In the genomic region with DNA sequence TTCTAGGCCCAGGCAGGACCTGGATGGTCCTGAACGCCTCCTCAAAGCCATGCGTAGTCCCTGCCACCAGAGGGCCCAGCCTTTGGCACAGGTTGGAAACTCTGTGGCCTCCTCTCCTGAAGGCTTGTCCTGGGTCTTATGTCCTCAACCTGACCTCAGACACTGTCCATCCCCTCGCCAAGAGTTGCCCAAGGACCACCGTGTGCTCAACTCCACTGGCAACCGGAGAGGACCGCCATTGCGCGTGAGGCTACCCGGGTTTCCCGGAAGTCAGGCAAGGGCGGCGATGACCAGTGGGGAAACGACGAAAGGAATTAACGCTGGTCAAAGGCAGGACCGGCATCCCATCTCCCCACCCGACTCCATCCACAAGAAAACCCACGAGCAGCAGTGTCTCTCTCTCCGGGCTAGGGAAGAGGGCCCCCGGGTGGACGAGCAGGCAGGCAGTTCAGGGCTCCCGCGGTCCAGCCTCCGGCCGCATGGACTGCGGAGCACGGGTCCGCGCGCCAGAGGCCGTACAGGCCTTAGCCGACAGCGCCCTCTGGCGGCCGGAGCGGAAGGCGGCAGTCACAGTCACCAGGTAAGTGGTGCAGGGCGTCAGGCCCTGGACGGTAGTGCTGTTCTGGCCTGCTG, we compare ENCODE assay signal across 8 mouse cellular contexts. TPM values are rescaled to one million over a fixed set of nuclear protein-coding genes. Genes with fewer than 3 reads are reported as not detected.
DNase-seq lines count a peak whose midpoint lies in the region; ATAC-seq and TF ChIP-seq lines count a peak whose summit lies in the region.

No protein-coding gene starts in this region.

- ATAC-seq in forebrain, embryonic 12.5 days (ENCODE audit: low FRiP score): peak; percentile 92
- peak; percentile 86 for ATAC-seq in liver, embryonic 16.5 days (ENCODE audit: low read depth)
- peak; percentile 89 for ATAC-seq in neural tube, embryonic 12.5 days (ENCODE audit: low FRiP score, low read depth)
- peak; percentile 92 for ATAC-seq in stomach, postnatal 0 days (ENCODE audit: low FRiP score, low TSS enrichment)

- H3K4me2 ChIP-seq in forebrain, embryonic 12.5 days: peak overlapping the region; percentile 79
- H3K4me2 ChIP-seq in liver, embryonic 16.5 days (ENCODE audit: low read depth, low read length): peak overlapping the region; percentile 93
- H3K4me2 ChIP-seq in neural tube, embryonic 12.5 days (replicated peaks): peak overlapping the region; percentile 83
- H3K4me2 ChIP-seq in stomach, postnatal 0 days (replicated peaks; ENCODE audit: low read depth): peak overlapping the region; percentile 81

- H3K4me1 ChIP-seq in forebrain, embryonic 12.5 days: peaks cover 25% of the 10 kb centered on the region
- peaks cover 20% of the 10 kb centered on the region for H3K4me1 ChIP-seq in liver, embryonic 16.5 days (ENCODE audit: control insufficient read depth, low read depth, low read length)
- peaks cover 16% of the 10 kb centered on the region for H3K4me1 ChIP-seq in neural tube, embryonic 12.5 days
- H3K4me1 ChIP-seq in stomach, postnatal 0 days (replicated peaks; ENCODE audit: control insufficient read depth, insufficient read depth): 0 out of 2 replicates have a peak, but pooled peaks cover 6% of the 10 kb centered on the region

- TF ChIP-seq CTCF in stomach, postnatal 0 days (IDR thresholded peaks at IDR 0.05; ENCODE audit: low read depth): peak; percentile 97

- H3K27me3 ChIP-seq in forebrain, embryonic 12.5 days: peaks cover 45% of the 10 kb centered on the region
- H3K27me3 ChIP-seq in liver, embryonic 16.5 days (ENCODE audit: control insufficient read depth, insufficient read depth, low read depth, low read length): peaks cover 33% of the 10 kb centered on the region
- peaks cover 26% of the 10 kb centered on the region for H3K27me3 ChIP-seq in neural tube, embryonic 12.5 days (replicated peaks)
- H3K27me3 ChIP-seq in stomach, postnatal 0 days (ENCODE audit: control insufficient read depth, insufficient read depth, low read length): no peaks in the 10 kb centered on the region; the same call in 1 of the 2 replicates

- TF ChIP-seq EP300 in stomach, postnatal 0 days (optimal IDR thresholded peaks at IDR 0.05): no peak

- H3K36me3 ChIP-seq in forebrain, embryonic 12.5 days (replicated peaks): no peaks in the 10 kb centered on the region
- no peaks in the 10 kb centered on the region for H3K36me3 ChIP-seq in liver, embryonic 16.5 days (ENCODE audit: control insufficient read depth, insufficient read depth)
- H3K36me3 ChIP-seq in neural tube, embryonic 12.5 days: no peaks in the 10 kb centered on the region
- H3K36me3 ChIP-seq in stomach, postnatal 0 days (ENCODE audit: control insufficient read depth, insufficient read depth, low read length): no peaks in the 10 kb centered on the region

- no peaks in the 10 kb centered on the region for H3K9me3 ChIP-seq in forebrain, embryonic 12.5 days
- no peaks in the 10 kb centered on the region for H3K9me3 ChIP-seq in liver, embryonic 16.5 days (replicated peaks; ENCODE audit: control insufficient read depth, low read length)
- no peaks in the 10 kb centered on the region for H3K9me3 ChIP-seq in neural tube, embryonic 12.5 days
- no peaks in the 10 kb centered on the region for H3K9me3 ChIP-seq in stomach, postnatal 0 days (ENCODE audit: control insufficient read depth, low read length)

- under 1% methylated on average over 39 of the region's 39 CpGs for WGBS in forebrain, embryonic 12.5 days
- under 1% methylated on average over 39 of the region's 39 CpGs for WGBS in liver, embryonic 16.5 days (ENCODE audit: insufficient replicate concordance)
- under 1% methylated on average over 39 of the region's 39 CpGs for WGBS in neural tube, embryonic 12.5 days
- WGBS in stomach, postnatal 0 days: under 1% methylated on average over 39 of the region's 39 CpGs

- DNase-seq in CD8-positive naive resting alpha-beta T cell, adult 2 months (ENCODE audit: low read depth in 2 of 2, low spot score in 2 of 2): peak; percentile 70 to 73
- peak; percentile 77 for DNase-seq in c-Kit-positive CD71-positive TER-119-negative erythroid progenitor cells, embryonic 14.5 days (ENCODE audit: low read depth)
- DNase-seq in heart, postnatal 10 days: peak; percentile 93 to 94
- DNase-seq in kidney, postnatal 4 days: peak; percentile 96 to 97
- peak; percentile 93 for DNase-seq in stomach, postnatal 0 days (ENCODE audit: low spot score)

- peak overlapping the region; percentile 75 for H3K9ac ChIP-seq in forebrain, embryonic 12.5 days
- H3K9ac ChIP-seq in liver, embryonic 16.5 days (ENCODE audit: low read depth, low read length): peak overlapping the region; percentile 75
- peak overlapping the region; percentile 74 for H3K9ac ChIP-seq in neural tube, embryonic 12.5 days
- H3K9ac ChIP-seq in stomach, postnatal 0 days (ENCODE audit: low read length): peak overlapping the region; percentile 77

- H3K4me3 ChIP-seq in forebrain, embryonic 12.5 days (replicated peaks): peak overlapping the region; percentile 54
- peak overlapping the region; percentile 67 for H3K4me3 ChIP-seq in liver, embryonic 16.5 days (ENCODE audit: low read depth, low read length)
- H3K4me3 ChIP-seq in neural tube, embryonic 12.5 days: peak overlapping the region; percentile 50
- H3K4me3 ChIP-seq in stomach, postnatal 0 days (ENCODE audit: low read depth, low read length): peak overlapping the region; percentile 51

- intact Hi-C loops in heart, postnatal 10 days (cut with DNase I): loop anchor here (1.0 to 10.0 kb wide), 3 partner anchors 14 to 285 kb away; no protein-coding TSS in a partner anchor

- peak overlapping the region; percentile 50 for H3K27ac ChIP-seq in forebrain, embryonic 12.5 days
- H3K27ac ChIP-seq in liver, embryonic 16.5 days (ENCODE audit: low read length): peak overlapping the region; percentile 40
- H3K27ac ChIP-seq in neural tube, embryonic 12.5 days: no peak overlapping the region
- peak overlapping the region; percentile 81 for H3K27ac ChIP-seq in stomach, postnatal 0 days (replicated peaks)

RNA-seq across cellular contexts. Expression of a gene that starts 4.5 kb away (rescaled TPM):
- 9.8 and 11.5 TPM in 2 replicates for polyA plus RNA-seq in forebrain, embryonic 12.5 days (2016; fragmentation: Nextera tagmentation; extraction: Ambion mirVana)
- 10 to 100 TPM; 14.0 to 15.8 TPM for total RNA-seq in heart, postnatal 10 days (2021)
- 0.28 and 0.34 TPM in 2 replicates for polyA plus RNA-seq in liver, embryonic 16.5 days (2015; fragmentation: Nextera tagmentation; extraction: Ambion mirVana)
- polyA plus RNA-seq in neural tube, embryonic 12.5 days (2016; fragmentation: Nextera tagmentation; extraction: Ambion mirVana): 16.6 and 17.9 TPM in 2 replicates
- 30.0 and 32.3 TPM in 2 replicates for polyA plus RNA-seq in stomach, postnatal 0 days (2015; fragmentation: Nextera tagmentation; extraction: Ambion mirVana)

RNA-seq across cellular contexts. Expression of a gene that starts 9.1 kb away (rescaled TPM):
- polyA plus RNA-seq in forebrain, embryonic 12.5 days (2016; fragmentation: Nextera tagmentation; extraction: Ambion mirVana): 95.3 and 99.0 TPM in 2 replicates
- total RNA-seq in heart, postnatal 10 days (2021): 10 to 100 TPM; 67.1 to 73.1 TPM
- polyA plus RNA-seq in liver, embryonic 16.5 days (2015; fragmentation: Nextera tagmentation; extraction: Ambion mirVana): 43.7 and 49.5 TPM in 2 replicates
- 85.2 and 90.7 TPM in 2 replicates for polyA plus RNA-seq in neural tube, embryonic 12.5 days (2016; fragmentation: Nextera tagmentation; extraction: Ambion mirVana)
- polyA plus RNA-seq in stomach, postnatal 0 days (2015; fragmentation: Nextera tagmentation; extraction: Ambion mirVana): 48.8 and 55.1 TPM in 2 replicates

RNA-seq across cellular contexts. Expression of a gene that starts 15.7 kb away (rescaled TPM):
- polyA plus RNA-seq in forebrain, embryonic 12.5 days (2016; fragmentation: Nextera tagmentation; extraction: Ambion mirVana): 0.22 and 0.35 TPM in 2 replicates
- 1 to 10 TPM; 2.0 to 2.3 TPM for total RNA-seq in heart, postnatal 10 days (2021)
- 0.12 and 0.19 TPM in 2 replicates for polyA plus RNA-seq in liver, embryonic 16.5 days (2015; fragmentation: Nextera tagmentation; extraction: Ambion mirVana)
- polyA plus RNA-seq in neural tube, embryonic 12.5 days (2016; fragmentation: Nextera tagmentation; extraction: Ambion mirVana): 0.56 and 0.86 TPM in 2 replicates
- 0.13 and 0.27 TPM in 2 replicates for polyA plus RNA-seq in stomach, postnatal 0 days (2015; fragmentation: Nextera tagmentation; extraction: Ambion mirVana)

RNA-seq across cellular contexts. Expression of a gene that starts 20.2 kb away (rescaled TPM):
- polyA plus RNA-seq in forebrain, embryonic 12.5 days (2016; fragmentation: Nextera tagmentation; extraction: Ambion mirVana): not detected in 2 replicates
- total RNA-seq in heart, postnatal 10 days (2021): not detected
- 0.08 TPM in 1 of 2 replicates, not detected in the other for polyA plus RNA-seq in liver, embryonic 16.5 days (2015; fragmentation: Nextera tagmentation; extraction: Ambion mirVana)
- polyA plus RNA-seq in neural tube, embryonic 12.5 days (2016; fragmentation: Nextera tagmentation; extraction: Ambion mirVana): not detected in 2 replicates
- 0.10 and 0.13 TPM in 2 replicates for polyA plus RNA-seq in stomach, postnatal 0 days (2015; fragmentation: Nextera tagmentation; extraction: Ambion mirVana)

RNA-seq across cellular contexts. Expression of a gene that starts 32.7 kb away (rescaled TPM):
- 209 and 210 TPM in 2 replicates for polyA plus RNA-seq in forebrain, embryonic 12.5 days (2016; fragmentation: Nextera tagmentation; extraction: Ambion mirVana)
- total RNA-seq in heart, postnatal 10 days (2021): 10 to 100 TPM; 77.2 to 83.5 TPM
- polyA plus RNA-seq in liver, embryonic 16.5 days (2015; fragmentation: Nextera tagmentation; extraction: Ambion mirVana): 115 and 133 TPM in 2 replicates
- 226 and 242 TPM in 2 replicates for polyA plus RNA-seq in neural tube, embryonic 12.5 days (2016; fragmentation: Nextera tagmentation; extraction: Ambion mirVana)
- polyA plus RNA-seq in stomach, postnatal 0 days (2015; fragmentation: Nextera tagmentation; extraction: Ambion mirVana): 230 and 240 TPM in 2 replicates
